Mouse (Mus musculus): ENCODE measurements around the gene Eml2.

DNA sequence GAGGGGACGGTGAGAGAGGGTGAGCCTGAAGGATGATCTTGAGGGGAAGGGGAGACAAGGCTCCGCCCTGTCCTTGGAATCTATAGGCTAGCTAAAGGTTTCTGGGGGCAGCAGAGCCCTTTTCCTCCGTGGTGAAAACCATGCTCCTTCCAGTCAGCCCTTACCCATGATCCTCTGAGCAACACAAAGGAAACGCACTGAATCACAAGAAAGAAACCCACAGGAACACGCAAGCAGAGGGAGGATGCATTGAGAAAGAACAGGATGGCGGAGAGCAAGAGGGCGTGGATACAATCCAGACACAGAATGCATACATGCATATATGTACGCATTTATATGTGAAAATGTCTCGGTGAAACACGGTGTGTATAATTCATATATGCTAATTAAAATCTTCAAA is 6.7 kb upstream of the Eml2 start:
- TF ChIP-seq ZNF384 (IDR thresholded peaks at IDR 0.05; ENCODE audit: low read depth, low read length): no peak
- no peak for TF ChIP-seq ZC3H11A (IDR thresholded peaks at IDR 0.05; ENCODE audit: borderline replicate concordance, low read depth, low read length)
- TF ChIP-seq MAFK (IDR thresholded peaks at IDR 0.05; ENCODE audit: insufficient read depth, low read depth, low read length): no peak
